Mouse (Mus musculus) cortical plate, adult 2 months (tissue): ENCODE results near the gene Pced1a.

Experiments used
- CTCF ChIP-seq: fragments of 200-500 bp; IDR thresholded peaks from 2 replicates; pipeline ENCODE4 v1.5.1; 2011; ENCODE audit warnings: mild to moderate bottlenecking, control low read depth, low read length; ENCODE audit not compliant: insufficient read depth; ENCODE audit errors: extremely low read depth
- POLR2A ChIP-seq: fragments of 200-500 bp; IDR thresholded peaks from 2 replicates; pipeline ENCODE4 v1.6.1; 2011; ENCODE audit warnings: mild to moderate bottlenecking, low read length, control low read depth; ENCODE audit not compliant: insufficient read depth; ENCODE audit errors: extremely low read depth

DNA sequence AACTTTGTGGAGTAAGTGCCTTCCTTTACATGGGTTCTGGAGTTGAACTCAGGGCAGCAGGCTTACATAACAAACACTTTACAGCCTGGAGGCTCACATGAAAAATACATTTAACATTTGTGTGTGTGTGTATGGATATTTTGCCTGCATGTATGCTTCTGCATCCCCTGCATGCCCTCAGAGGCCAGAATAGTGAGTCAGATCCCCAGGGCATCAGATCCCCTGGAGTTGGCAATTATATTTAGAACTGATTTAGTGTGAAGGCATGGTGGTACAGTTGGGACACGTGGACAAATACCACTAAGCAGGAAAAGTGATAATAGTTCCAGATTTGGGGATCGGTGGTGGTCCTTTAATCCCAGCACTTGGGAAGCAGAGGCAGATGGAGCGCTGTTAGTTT lies 35.1 kb upstream of the Pced1a start:
- TF ChIP-seq CTCF (no peak), POLR2A (no peak)
